Mouse (Mus musculus) heart, embryonic 13.5 days (tissue): ENCODE results near the gene Eomes. TPM values are rescaled to one million over a fixed set of nuclear protein-coding genes. Genes with fewer than 3 reads are reported as not detected.

ENCODE experiments used
- ATAC-seq: fragments of 200-750 bp; cut with Nextera tagmentation; 2 replicates; pipeline ENCODE4 v1.8.0; 2017; ENCODE audit warnings: moderate TSS enrichment; ENCODE audit not compliant: insufficient number of reproducible peaks, low FRiP score, low TSS enrichment; ENCODE audit errors: extremely low read depth
- H3K27ac ChIP-seq: fragments of 300-500 bp; sonication (generic); replicated peaks from 2 replicates; pipeline ENCODE4 v1.5.1; 2015; ENCODE audit warnings: moderate library complexity, mild to moderate bottlenecking, inconsistent platforms
- H3K27me3 ChIP-seq: fragments of 300-500 bp; sonication (generic); replicated peaks from 2 replicates; pipeline ENCODE4 v1.6.1; 2015; ENCODE audit warnings: mild to moderate bottlenecking, inconsistent platforms
- H3K36me3 ChIP-seq: fragments of 300-500 bp; sonication (generic); 2 replicates; pipeline ENCODE4 v1.6.1; 2015; ENCODE audit warnings: mild to moderate bottlenecking, inconsistent platforms
- H3K4me1 ChIP-seq: fragments of 300-500 bp; sonication (generic); 2 replicates; pipeline ENCODE4 v1.6.1; 2015; ENCODE audit warnings: inconsistent platforms
- H3K4me2 ChIP-seq: fragments of 300-500 bp; sonication (generic); 2 replicates; pipeline ENCODE4 v1.6.1; 2015; ENCODE audit warnings: inconsistent platforms, mild to moderate bottlenecking, moderate library complexity
- H3K4me3 ChIP-seq: fragments of 300-500 bp; sonication (generic); 2 replicates; pipeline ENCODE4 v1.5.1; 2015; ENCODE audit warnings: moderate library complexity, mild to moderate bottlenecking, inconsistent platforms
- H3K9ac ChIP-seq: fragments of 300-500 bp; sonication (generic); 2 replicates; pipeline ENCODE4 v1.6.1; 2015; ENCODE audit warnings: inconsistent platforms, mild to moderate bottlenecking, moderate library complexity
- H3K9me3 ChIP-seq: fragments of 300-500 bp; sonication (generic); 2 replicates; pipeline ENCODE4 v1.6.1; 2016; ENCODE audit warnings: inconsistent platforms
- WGBS: fragments of 180-500 bp; shearing (Covaris S2); methylation state at CpG from one replicate; pipeline ENCODE4 v1.1.7; 2015; ENCODE audit warnings: mixed read lengths; 5-methylcytosine and 5-hydroxymethylcytosine counted together
- polyA plus RNA-seq: library from polyadenylated mRNA; unstranded; fragments of >200 nt; fragmentation: Nextera tagmentation; extraction: Ambion mirVana; gene quantifications from 2 replicates; pipeline ENCODE4 v1.2.1, GENCODE M21; 2015

Gene Eomes
- polyA plus RNA-seq, 1 experiment from 2014 or later, result not detected

GRCm38 (mm10) chr9:118476766-118477271, 1.2 kb upstream of the Eomes start:
- Histone ChIP-seq H3K4me3 (peak overlapping the region; percentile 59), H3K4me2 (peak overlapping the region; percentile 78), H3K27ac (no peak overlapping the region), H3K9me3 (no peaks in the 10 kb centered on the region), H3K36me3 (no peaks in the 10 kb centered on the region), H3K9ac (no peak overlapping the region), H3K4me1 (peaks cover 33% of the 10 kb centered on the region), H3K27me3 (peaks cover 90% of the 10 kb centered on the region)
- ATAC-seq, result no peak
- under 1% methylated on average over 33 of the region's 33 CpGs for WGBS

- no peak for ATAC-seq
- WGBS, result under 1% methylated on average over 31 of the region's 31 CpGs
- no peak overlapping the region for H3K9ac ChIP-seq
Measured at GRCm38 (mm10) chr9:118477281-118477931, 606 bp upstream of the Eomes start.

GRCm38 (mm10) chr9:118478458-118478838, 436 bp downstream of the Eomes start:
- H3K9ac ChIP-seq, result peak overlapping the region; percentile 60
- no peak for ATAC-seq
- H3K9me3 ChIP-seq, result no peaks in the 10 kb centered on the region
- H3K4me1 ChIP-seq, result peaks cover 33% of the 10 kb centered on the region
- H3K36me3 ChIP-seq, result no peaks in the 10 kb centered on the region
- H3K27me3 ChIP-seq, result peaks cover 91% of the 10 kb centered on the region
- 0% methylated on average over 28 of the region's 29 CpGs for WGBS
- H3K4me2 ChIP-seq, result peak overlapping the region; percentile 78
- H3K27ac ChIP-seq, result no peak overlapping the region
- peak overlapping the region; percentile 59 for H3K4me3 ChIP-seq

More at GRCm38 (mm10) chr9:118477281-118477931, 606 bp upstream of the Eomes start:
- Histone ChIP-seq H3K4me2 (peak overlapping the region; percentile 78), H3K9me3 (no peaks in the 10 kb centered on the region), H3K4me3 (peak overlapping the region; percentile 59), H3K36me3 (no peaks in the 10 kb centered on the region), H3K4me1 (peaks cover 33% of the 10 kb centered on the region), H3K27me3 (peaks cover 90% of the 10 kb centered on the region), H3K27ac (no peak overlapping the region)

- peak overlapping the region; percentile 60 for H3K9ac ChIP-seq
- peak; percentile 51; the same call in 1 of the 2 replicates for ATAC-seq
- under 1% methylated on average over 72 of the region's 87 CpGs for WGBS
Measured at GRCm38 (mm10) chr9:118478839-118479507, 961 bp downstream of the Eomes start.

GRCm38 (mm10) chr9:118479508-118480291, 1.7 kb downstream of the Eomes start:
- no peaks in the 10 kb centered on the region for H3K36me3 ChIP-seq
- H3K27ac ChIP-seq, result no peak overlapping the region
- peak overlapping the region; percentile 59 for H3K4me3 ChIP-seq
- 8% methylated on average over 23 of the region's 23 CpGs for WGBS
- H3K27me3 ChIP-seq, result peaks cover 98% of the 10 kb centered on the region
- no peak overlapping the region for H3K9ac ChIP-seq
- no peaks in the 10 kb centered on the region for H3K9me3 ChIP-seq
- H3K4me2 ChIP-seq, result peak overlapping the region; percentile 78
- no peak for ATAC-seq
- H3K4me1 ChIP-seq, result peaks cover 33% of the 10 kb centered on the region

More at GRCm38 (mm10) chr9:118478839-118479507, 961 bp downstream of the Eomes start:
- Histone ChIP-seq H3K4me1 (peaks cover 33% of the 10 kb centered on the region), H3K27me3 (peaks cover 96% of the 10 kb centered on the region), H3K4me2 (peak overlapping the region; percentile 78), H3K4me3 (peak overlapping the region; percentile 59), H3K36me3 (no peaks in the 10 kb centered on the region), H3K27ac (no peak overlapping the region), H3K9me3 (no peaks in the 10 kb centered on the region)

- WGBS, result 10% methylated on average over 14 of the region's 14 CpGs
- Histone ChIP-seq H3K27ac (no peak overlapping the region), H3K4me1 (peaks cover 33% of the 10 kb centered on the region), H3K4me3 (no peak overlapping the region), H3K36me3 (no peaks in the 10 kb centered on the region), H3K9me3 (no peaks in the 10 kb centered on the region), H3K4me2 (no peak overlapping the region), H3K9ac (no peak overlapping the region), H3K27me3 (peaks cover 98% of the 10 kb centered on the region)
- no peak for ATAC-seq
Measured at GRCm38 (mm10) chr9:118480292-118480690, 2.3 kb downstream of the Eomes start.

GRCm38 (mm10) chr9:118482210-118482609, 4.2 kb downstream of the Eomes start:
- Histone ChIP-seq H3K27me3 (peaks cover 100% of the 10 kb centered on the region), H3K4me2 (no peak overlapping the region), H3K9me3 (no peaks in the 10 kb centered on the region), H3K9ac (no peak overlapping the region), H3K4me3 (no peak overlapping the region), H3K36me3 (no peaks in the 10 kb centered on the region), H3K27ac (no peak overlapping the region), H3K4me1 (peaks cover 31% of the 10 kb centered on the region)
- no peak for ATAC-seq
- 67% methylated on average over 10 of the region's 10 CpGs for WGBS

GRCm38 (mm10) chr9:118486361-118487095, 8.5 kb downstream of the Eomes start:
- H3K36me3 ChIP-seq, result no peaks in the 10 kb centered on the region
- peak overlapping the region; percentile 83 for H3K4me2 ChIP-seq
- no peaks in the 10 kb centered on the region for H3K9me3 ChIP-seq
- H3K27ac ChIP-seq, result no peak overlapping the region
- peaks cover 88% of the 10 kb centered on the region for H3K27me3 ChIP-seq
- peaks cover 30% of the 10 kb centered on the region for H3K4me1 ChIP-seq
- no peak; the same call in 1 of the 2 replicates for ATAC-seq
- no peak overlapping the region for H3K9ac ChIP-seq
- WGBS, result 4% methylated on average over 32 of the region's 32 CpGs
- H3K4me3 ChIP-seq, result peak overlapping the region; percentile 52

GRCm38 (mm10) chr9:118487096-118487395, 9.0 kb downstream of the Eomes start:
- Histone ChIP-seq H3K36me3 (no peaks in the 10 kb centered on the region), H3K27me3 (peaks cover 86% of the 10 kb centered on the region), H3K4me1 (peaks cover 30% of the 10 kb centered on the region), H3K9ac (no peak overlapping the region), H3K27ac (no peak overlapping the region), H3K4me3 (peak overlapping the region; percentile 52), H3K4me2 (peak overlapping the region; percentile 83), H3K9me3 (no peaks in the 10 kb centered on the region)
- ATAC-seq, result no peak
- 2% methylated on average over 9 of the region's 9 CpGs for WGBS

GRCm38 (mm10) chr9:118487636-118488035, 9.6 kb downstream of the Eomes start:
- Histone ChIP-seq H3K4me2 (peak overlapping the region; percentile 83), H3K9ac (peak overlapping the region; percentile 71; the same call in 1 of the 2 replicates), H3K27ac (no peak overlapping the region), H3K36me3 (no peaks in the 10 kb centered on the region), H3K9me3 (no peaks in the 10 kb centered on the region), H3K4me1 (peaks cover 30% of the 10 kb centered on the region), H3K4me3 (peak overlapping the region; percentile 52), H3K27me3 (peaks cover 80% of the 10 kb centered on the region)
- WGBS, result 1% methylated on average over 22 of the region's 22 CpGs
- ATAC-seq, result no peak
